In genomic region chr2:143117453-143117852, GRCm38 (mm10) we compare ENCODE assay signal across 10 mouse cellular contexts. TPM values are rescaled to one million over a fixed set of nuclear protein-coding genes. Genes with fewer than 3 reads are reported as not detected.
DNase-seq lines count a peak whose midpoint lies in the region; ATAC-seq and TF ChIP-seq lines count a peak whose summit lies in the region.
"Had no signal": no experiment of that assay in that cellular context is flagged by ENCODE, and none has a peak within 500 bp of the region (broad histone marks: within the 10 kb centered on the region; RNA-seq: fewer than 3 reads in every experiment).

No protein-coding gene starts in this region.

- no peaks in the 10 kb centered on the region for H3K9me3 ChIP-seq in hindbrain, embryonic 14.5 days (ENCODE audit: control insufficient read depth, low read length)
- H3K9me3 ChIP-seq in hindbrain, embryonic 10.5 days: no peaks in the 10 kb centered on the region
- no peaks in the 10 kb centered on the region for H3K9me3 ChIP-seq in intestine, embryonic 15.5 days
- H3K9me3 ChIP-seq: liver, embryonic 13.5 days had no signal

- H3K27ac ChIP-seq in hindbrain, embryonic 14.5 days: no peak overlapping the region
- H3K27ac ChIP-seq in hindbrain, embryonic 10.5 days: no peak overlapping the region
- H3K27ac ChIP-seq in cerebellum, adult 2 months (ENCODE audit: insufficient read depth, low read length): no peak overlapping the region
- no peak overlapping the region for H3K27ac ChIP-seq in intestine, embryonic 15.5 days
- H3K27ac ChIP-seq: liver, embryonic 13.5 days had no signal

- H3K36me3 ChIP-seq in hindbrain, embryonic 14.5 days (replicated peaks; ENCODE audit: control insufficient read depth, insufficient read depth): no peaks in the 10 kb centered on the region
- no peaks in the 10 kb centered on the region for H3K36me3 ChIP-seq in hindbrain, embryonic 10.5 days
- no peaks in the 10 kb centered on the region for H3K36me3 ChIP-seq in intestine, embryonic 15.5 days
- H3K36me3 ChIP-seq: liver, embryonic 13.5 days had no signal

- no peaks in the 10 kb centered on the region for H3K27me3 ChIP-seq in hindbrain, embryonic 14.5 days (ENCODE audit: control insufficient read depth, insufficient read depth, low read length)
- H3K27me3 ChIP-seq in hindbrain, embryonic 10.5 days (ENCODE audit: insufficient read depth, poor library complexity, severe bottlenecking): no peaks in the 10 kb centered on the region
- H3K27me3 ChIP-seq in cerebellum, adult 2 months (ENCODE audit: control insufficient read depth, insufficient read depth, low read length): no peaks in the 10 kb centered on the region
- H3K27me3 ChIP-seq in intestine, embryonic 15.5 days (replicated peaks): no peaks in the 10 kb centered on the region
- H3K27me3 ChIP-seq: liver, embryonic 13.5 days had no signal

- TF ChIP-seq POLR2A in cerebellum, adult 2 months (IDR thresholded peaks at IDR 0.05; ENCODE audit: borderline replicate concordance, insufficient read depth, low read length): no peak

- 55% methylated on average over 3 of the region's 3 CpGs for WGBS in hindbrain, embryonic 14.5 days
- WGBS in hindbrain, embryonic 10.5 days: 61% methylated on average over 3 of the region's 3 CpGs
- 62% methylated on average over 3 of the region's 3 CpGs for WGBS in cerebellum, adult 2 months
- 67% methylated on average over 3 of the region's 3 CpGs for WGBS in intestine, embryonic 15.5 days

- no peak overlapping the region for H3K4me2 ChIP-seq in hindbrain, embryonic 14.5 days (replicated peaks)
- no peak overlapping the region for H3K4me2 ChIP-seq in intestine, embryonic 15.5 days (replicated peaks)
- H3K4me2 ChIP-seq: liver, embryonic 13.5 days had no signal

- no peak for ATAC-seq in hindbrain, embryonic 14.5 days (ENCODE audit: low FRiP score)
- ATAC-seq in intestine, embryonic 15.5 days: no peak
- ATAC-seq: activated CD4-positive, CD25-positive, alpha-beta regulatory T cell, adult 4 months had no signal

- DNase-seq in hindbrain, embryonic 14.5 days (ENCODE audit: low spot score): peak; percentile 53
- no peak for DNase-seq in hindbrain, embryonic 10.5 days (ENCODE audit: low spot score)
- DNase-seq in R1 (ENCODE audit: low read depth, low spot score): peak; percentile 95
- peak; percentile 27 to 40 for DNase-seq in cerebellum, adult 2 months
- peak; percentile 33 to 40 for DNase-seq in left cerebral cortex, postnatal 36 days (ENCODE audit: low spot score in 2 of 2)
- DNase-seq in c-Kit-positive CD71-positive TER-119-positive erythroid progenitor cells, embryonic 14.5 days (ENCODE audit: low spot score): no peak
- DNase-seq: kidney, adult 2 months; liver, embryonic 13.5 days had no signal

- H3K4me3 ChIP-seq in hindbrain, embryonic 14.5 days (replicated peaks; ENCODE audit: low read length): no peak overlapping the region
- no peak overlapping the region for H3K4me3 ChIP-seq in hindbrain, embryonic 10.5 days
- H3K4me3 ChIP-seq in cerebellum, adult 2 months (replicated peaks; ENCODE audit: insufficient read depth, low read depth, low read length): no peak overlapping the region
- H3K4me3 ChIP-seq in intestine, embryonic 15.5 days (replicated peaks): no peak overlapping the region
- H3K4me3 ChIP-seq: liver, embryonic 13.5 days had no signal

- H3K4me1 ChIP-seq in hindbrain, embryonic 14.5 days (replicated peaks; ENCODE audit: control insufficient read depth, insufficient read depth, low read length): no peaks in the 10 kb centered on the region
- no peaks in the 10 kb centered on the region for H3K4me1 ChIP-seq in hindbrain, embryonic 10.5 days (replicated peaks)
- H3K4me1 ChIP-seq in cerebellum, adult 2 months (ENCODE audit: control insufficient read depth, insufficient read depth, low read length): peaks cover 9% of the 10 kb centered on the region
- no peaks in the 10 kb centered on the region for H3K4me1 ChIP-seq in intestine, embryonic 15.5 days (replicated peaks)
- H3K4me1 ChIP-seq: liver, embryonic 13.5 days had no signal

- TF ChIP-seq CTCF in cerebellum, adult 2 months (IDR thresholded peaks at IDR 0.05; ENCODE audit: borderline replicate concordance, insufficient read depth, low read depth, low read length): no peak

- intact Hi-C loops in left cerebral cortex, postnatal 36 days (cut with DNase I): loop anchor here (2.0 to 10.0 kb wide), 3 partner anchors 430 to 1337 kb away; partner anchors contain the start of gene Pcsk2

- H3K9ac ChIP-seq in hindbrain, embryonic 14.5 days: no peak overlapping the region
- no peak overlapping the region for H3K9ac ChIP-seq in intestine, embryonic 15.5 days
- H3K9ac ChIP-seq: liver, embryonic 13.5 days had no signal

RNA-seq across cellular contexts. Expression of gene Otor, which starts 39.2 kb away (rescaled TPM):
- 2.5 TPM in 1 of 2 replicates, not detected in the other for polyA plus RNA-seq in hindbrain, embryonic 14.5 days (2014; fragmentation: Nextera tagmentation; extraction: Ambion mirVana)
- polyA plus RNA-seq in hindbrain, embryonic 10.5 days (2016; fragmentation: Nextera tagmentation; extraction: Ambion mirVana): 0.46 and 0.88 TPM in 2 replicates
- polyA plus RNA-seq in cerebellum, adult 2 months (2012; rRNA removed): not detected in 2 replicates
- total RNA-seq in left cerebral cortex, postnatal 36 days (2021): not detected
- polyA plus RNA-seq in intestine, embryonic 15.5 days (2015; fragmentation: Nextera tagmentation; extraction: Ambion mirVana): 0.18 and 0.85 TPM in 2 replicates
- polyA plus RNA-seq: activated CD4-positive, CD25-positive, alpha-beta regulatory T cell, adult 4 months; kidney, adult 2 months had no signal

RNA-seq across cellular contexts. Expression of gene Snrpb2, which starts 54.6 kb away (rescaled TPM):
- polyA plus RNA-seq in hindbrain, embryonic 14.5 days (2014; fragmentation: Nextera tagmentation; extraction: Ambion mirVana): 49.3 and 56.9 TPM in 2 replicates
- 85.0 and 96.5 TPM in 2 replicates for polyA plus RNA-seq in hindbrain, embryonic 10.5 days (2016; fragmentation: Nextera tagmentation; extraction: Ambion mirVana)
- polyA plus RNA-seq in cerebellum, adult 2 months (2012; rRNA removed): 21.0 and 22.6 TPM in 2 replicates
- 10 to 100 TPM; 31.2 to 41.7 TPM for total RNA-seq in left cerebral cortex, postnatal 36 days (2021)
- 56.1 and 71.5 TPM in 2 replicates for polyA plus RNA-seq in intestine, embryonic 15.5 days (2015; fragmentation: Nextera tagmentation; extraction: Ambion mirVana)

Comparison
In these comparisons a context has a peak if more than half of its experiments do, and no peak if none do; other contexts are left out.
1. DNase-seq: peak in hindbrain, embryonic 14.5 days (single experiment), R1 (single experiment), cerebellum, adult 2 months (2 of 2) and left cerebral cortex, postnatal 36 days (2 of 2); none in hindbrain, embryonic 10.5 days (single experiment) and c-Kit-positive CD71-positive TER-119-positive erythroid progenitor cells, embryonic 14.5 days (single experiment).